Mouse (Mus musculus): ENCODE results near the gene Mast4. TPM values are rescaled to one million over a fixed set of nuclear protein-coding genes. Genes with fewer than 3 reads are reported as not detected.

Mast4 gene
- total RNA-seq (2023): 1 to 10 TPM; 1.2 to 1.7 TPM

GRCm38 (mm10) chr13:103334392-103334686 lies at the start of gene Mast4:
Gene Mast4 (minus strand): TSS chr13:103334497.

GRCm38 (mm10) chr13:102693341-102693801 lies 640.9 kb downstream of the Mast4 start, which contains the start of gene Cd180:
Gene Cd180 (plus strand): TSS chr13:102693558.

Data from neutrophil, adult 59 days (primary cell).